11 mouse cellular contexts compared by ENCODE assay signal in the genomic region with DNA sequence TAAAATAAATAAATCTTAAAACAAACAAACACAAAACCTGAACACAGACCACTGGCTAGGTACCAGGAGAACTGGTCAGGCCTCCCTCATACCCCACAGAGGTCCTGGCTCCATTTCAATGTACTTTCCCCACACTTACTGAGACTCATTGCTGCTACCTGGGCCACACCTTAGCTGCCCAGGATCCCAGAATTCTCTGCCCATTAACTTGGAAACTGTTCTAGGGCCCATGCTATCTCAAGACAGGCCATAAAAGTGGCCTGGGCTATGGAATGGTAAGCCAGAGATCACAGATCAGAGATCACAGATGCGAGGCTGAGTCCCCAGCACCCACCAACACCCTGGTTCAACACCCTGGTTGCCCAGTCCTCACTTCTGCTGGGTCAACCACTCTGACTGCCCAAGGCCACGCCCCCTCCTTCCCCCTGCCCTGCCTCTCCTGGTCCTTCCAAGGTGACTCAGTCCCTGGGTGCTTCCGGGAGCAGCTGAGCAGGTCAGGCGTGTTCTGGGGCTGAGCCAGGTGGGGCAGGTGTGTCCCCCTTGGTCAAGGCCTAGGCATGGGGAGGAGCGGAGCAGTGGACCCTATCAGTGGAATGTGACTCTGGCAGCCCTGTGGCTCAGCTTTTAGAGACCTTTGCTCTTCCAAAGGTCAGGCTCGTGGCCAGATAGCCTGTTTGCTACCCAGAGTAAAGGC. TPM values are rescaled to one million over a fixed set of nuclear protein-coding genes. Genes with fewer than 3 reads are reported as not detected.
DNase-seq lines count a peak whose midpoint lies in the region.
"Had no signal": no experiment of that assay in that cellular context is flagged by ENCODE, and none has a peak within 500 bp of the region (broad histone marks: within the 10 kb centered on the region; RNA-seq: fewer than 3 reads in every experiment).

No protein-coding gene starts in this region.

- peak; percentile 30 for DNase-seq in ovary, postnatal 36 days (ENCODE audit: low spot score)
- no peak for DNase-seq in ovary, postnatal 10 days (ENCODE audit: low spot score)
- peak; percentile 94 for DNase-seq in kidney, postnatal 14 days
- DNase-seq in lung, postnatal 10 days, result peak; percentile 34
- no peak for DNase-seq in right cerebral cortex, postnatal 36 days (ENCODE audit: low spot score in 2 of 2)
- no peak for DNase-seq in gastrocnemius, postnatal 10 days
- DNase-seq in T-cell, adult 2 months (ENCODE audit: low spot score), result no peak
- DNase-seq: gastrocnemius, adult 2 months; heart, postnatal 14 days; layer of hippocampus, adult 9-11 months had no signal

RNA-seq across cellular contexts. Expression of gene Adap1, which starts 8.3 kb away (rescaled TPM):
- 1 to 10 TPM; 2.2 to 2.6 TPM for total RNA-seq in gastrocnemius, postnatal 10 days (2021)

RNA-seq across cellular contexts. Expression of gene Cox19, which starts 34.1 kb away (rescaled TPM):
- 10 to 100 TPM; 72.0 to 76.4 TPM for total RNA-seq in gastrocnemius, postnatal 10 days (2021)

RNA-seq across cellular contexts. Expression of gene Cyp2w1, which starts 35.3 kb away (rescaled TPM):
- not detected for total RNA-seq in gastrocnemius, postnatal 10 days (2021)
- total RNA-seq: adrenal gland, adult 18-20 months; gastrocnemius, adult 2 months; heart, postnatal 14 days had no signal

Comparison
In these comparisons a context has a peak if more than half of its experiments do, and no peak if none do; other contexts are left out.
1. DNase-seq: peak in ovary, postnatal 36 days (single experiment), kidney, postnatal 14 days (single experiment) and lung, postnatal 10 days (single experiment); none in ovary, postnatal 10 days (single experiment), right cerebral cortex, postnatal 36 days (0 of 2), gastrocnemius, postnatal 10 days (single experiment) and T-cell, adult 2 months (single experiment).